Mouse (Mus musculus): ENCODE measurements around the gene Nrxn3. TPM values are rescaled to one million over a fixed set of nuclear protein-coding genes. Genes with fewer than 3 reads are reported as not detected.

Nrxn3 gene
- total RNA-seq, 2 experiments from 2014 or later: 185 to 191 TPM

- intact Hi-C loops (cut with DNase I): no loop called here
- DNase-seq (ENCODE audit: extremely low spot score in 1 of 2, low spot score in 2 of 2): no peak
These were observed 808.1 kb downstream of the Nrxn3 start for GRCm38 (mm10) chr12:89530679-89531350.

- intact Hi-C loops (cut with DNase I): no loop called here
- DNase-seq (ENCODE audit: extremely low spot score in 1 of 2, low spot score in 2 of 2): peak; percentile 14 to 31
These were observed 828.6 kb downstream of the Nrxn3 start for GRCm38 (mm10) chr12:89551291-89551690.

GRCm38 (mm10) chr12:89553223-89553880 lies 830.7 kb downstream of the Nrxn3 start:
- intact Hi-C loops (cut with DNase I): no loop called here
- DNase-seq (ENCODE audit: extremely low spot score in 1 of 2, low spot score in 2 of 2): no peak

GRCm38 (mm10) chr12:89554171-89554570 lies 831.5 kb downstream of the Nrxn3 start:
- no peak for DNase-seq (ENCODE audit: extremely low spot score in 1 of 2, low spot score in 2 of 2)
- intact Hi-C loops (cut with DNase I): no loop called here

- DNase-seq (ENCODE audit: extremely low spot score in 1 of 2, low spot score in 2 of 2): no peak
- intact Hi-C loops (cut with DNase I): no loop called here
These were observed 832.2 kb downstream of the Nrxn3 start for GRCm38 (mm10) chr12:89554740-89555430.

- intact Hi-C loops (cut with DNase I): no loop called here
- DNase-seq (ENCODE audit: extremely low spot score in 1 of 2, low spot score in 2 of 2): no peak
These were observed 836.2 kb downstream of the Nrxn3 start for GRCm38 (mm10) chr12:89558921-89559320.

- intact Hi-C loops (cut with DNase I): no loop called here
These were observed 839.4 kb downstream of the Nrxn3 start for GRCm38 (mm10) chr12:89561989-89562565.

GRCm38 (mm10) chr12:89568723-89569377 lies 846.2 kb downstream of the Nrxn3 start:
- intact Hi-C loops (cut with DNase I): no loop called here
- no peak for DNase-seq (ENCODE audit: extremely low spot score in 1 of 2, low spot score in 2 of 2)

More at GRCm38 (mm10) chr12:89561989-89562565, 839.4 kb downstream of the Nrxn3 start:
- DNase-seq (ENCODE audit: extremely low spot score in 1 of 2, low spot score in 2 of 2): no peak

- intact Hi-C loops (cut with DNase I): no loop called here
These were observed 869.8 kb downstream of the Nrxn3 start for GRCm38 (mm10) chr12:89592459-89592858.

GRCm38 (mm10) chr12:89613670-89614069 lies 891.0 kb downstream of the Nrxn3 start:
- no peak for DNase-seq (ENCODE audit: extremely low spot score in 1 of 2, low spot score in 2 of 2)
- intact Hi-C loops (cut with DNase I): no loop called here

More at GRCm38 (mm10) chr12:89592459-89592858, 869.8 kb downstream of the Nrxn3 start:
- no peak for DNase-seq (ENCODE audit: extremely low spot score in 1 of 2, low spot score in 2 of 2)

- no peak for DNase-seq (ENCODE audit: extremely low spot score in 1 of 2, low spot score in 2 of 2)
- intact Hi-C loops (cut with DNase I): no loop called here
These were observed 903.1 kb downstream of the Nrxn3 start for GRCm38 (mm10) chr12:89625746-89626145.

- DNase-seq (ENCODE audit: extremely low spot score in 1 of 2, low spot score in 2 of 2): no peak
- intact Hi-C loops (cut with DNase I): no loop called here
These were observed 917.4 kb downstream of the Nrxn3 start for GRCm38 (mm10) chr12:89640046-89640445.

- intact Hi-C loops (cut with DNase I): no loop called here
- DNase-seq (ENCODE audit: extremely low spot score in 1 of 2, low spot score in 2 of 2): no peak
These were observed 918.8 kb downstream of the Nrxn3 start for GRCm38 (mm10) chr12:89641460-89641859.

GRCm38 (mm10) chr12:89653211-89653610 lies 930.5 kb downstream of the Nrxn3 start:
- intact Hi-C loops (cut with DNase I): no loop called here
- peak in 1 of 2 experiments; percentile 5 for DNase-seq (ENCODE audit: extremely low spot score in 1 of 2, low spot score in 2 of 2)

- DNase-seq (ENCODE audit: extremely low spot score in 1 of 2, low spot score in 2 of 2): no peak
- intact Hi-C loops (cut with DNase I): no loop called here
These were observed 938.5 kb downstream of the Nrxn3 start for GRCm38 (mm10) chr12:89661219-89661618.

GRCm38 (mm10) chr12:89668856-89669255 lies 946.2 kb downstream of the Nrxn3 start:
- intact Hi-C loops (cut with DNase I): no loop called here
- DNase-seq (ENCODE audit: extremely low spot score in 1 of 2, low spot score in 2 of 2): peak in 1 of 2 experiments; percentile 43

- DNase-seq (ENCODE audit: extremely low spot score in 1 of 2, low spot score in 2 of 2): no peak
- intact Hi-C loops (cut with DNase I): no loop called here
These were observed 950.1 kb downstream of the Nrxn3 start for GRCm38 (mm10) chr12:89672819-89673218.

- intact Hi-C loops (cut with DNase I): no loop called here
- DNase-seq (ENCODE audit: extremely low spot score in 1 of 2, low spot score in 2 of 2): no peak
These were observed 963.0 kb downstream of the Nrxn3 start for GRCm38 (mm10) chr12:89685633-89686032.

GRCm38 (mm10) chr12:89689086-89689485 lies 966.4 kb downstream of the Nrxn3 start:
- no peak for DNase-seq (ENCODE audit: extremely low spot score in 1 of 2, low spot score in 2 of 2)
- intact Hi-C loops (cut with DNase I): no loop called here
